Mouse (Mus musculus) leukemia stem cell, adult 10-12 weeks (primary cell): ENCODE data around the gene Dcun1d3. TPM values are rescaled to one million over a fixed set of nuclear protein-coding genes. Genes with fewer than 3 reads are reported as not detected.

ENCODE experiments used
- polyA plus RNA-seq: library from polyadenylated mRNA; stranded (reverse); fragments of >175 nt; gene quantifications from 2 replicates; pipeline ENCODE4 v1.2.3, GENCODE M21; 2012; ENCODE audit warnings: low replicate concordance

Dcun1d3 gene
- polyA plus RNA-seq, result 0.43 and 5.1 TPM in 2 replicates

GRCm38 (mm10) chr7:119895639-119896512, at the start of gene Dcun1d3, which contains the start of gene Lyrm1:
Gene Dcun1d3, minus strand, starts transcription at chr7:119896298.
Gene Lyrm1, plus strand, starts transcription at chr7:119895861.

Other genes starting within 250 kb of the Dcun1d3 start
- not detected in 2 replicates for gene Acsm4, start 206.3 kb downstream of the Dcun1d3 start, polyA plus RNA-seq
- 40.5 and 41.0 TPM in 2 replicates for gene Thumpd1, start 175.5 kb downstream of the Dcun1d3 start, polyA plus RNA-seq
- not detected in 2 replicates for gene Acsm3, start 135.4 kb downstream of the Dcun1d3 start, polyA plus RNA-seq
- 2.7 and 5.1 TPM in 2 replicates for gene Rexo5, start 102.3 kb downstream of the Dcun1d3 start, polyA plus RNA-seq
- 0.54 and 1.5 TPM in 2 replicates for gene Eri2, start 102.2 kb downstream of the Dcun1d3 start, polyA plus RNA-seq
- 1.5 TPM in 1 of 2 replicates, not detected in the other for gene Lyrm1, start 437 bp downstream of the Dcun1d3 start, polyA plus RNA-seq
- not detected in 2 replicates for gene Dnah3, start 199.0 kb upstream of the Dcun1d3 start, polyA plus RNA-seq
- gene Tmem159, start 206.1 kb upstream of the Dcun1d3 start, polyA plus RNA-seq, result 0.23 and 0.32 TPM in 2 replicates
- gene Zp2, start 249.0 kb upstream of the Dcun1d3 start, polyA plus RNA-seq, result not detected in 2 replicates